Mouse (Mus musculus): ENCODE data around the gene Dedd.

GRCm38 (mm10) chr1:171320151-171320550 lies 8.8 kb upstream of the Dedd start:
- TF ChIP-seq CTCF (IDR thresholded peaks at IDR 0.05; ENCODE audit: insufficient read depth, low read depth, low read length): no peak
- no peak for TF ChIP-seq POLR2A (IDR thresholded peaks at IDR 0.05; ENCODE audit: insufficient read depth, low read depth, low read length)

Measured in olfactory bulb, adult 2 months (tissue).